Mouse (Mus musculus) heart, adult 18-20 months (tissue): ENCODE data around the gene Ntrk1. TPM values are rescaled to one million over a fixed set of nuclear protein-coding genes. Genes with fewer than 3 reads are reported as not detected.

ENCODE experiments used
- DNase-seq, 2 experiments: peaks; one replicate each; pipeline ENCODE4 v3.0.0; 2021 to 2022; ENCODE audit warnings: mixed read lengths in 1 of 2
- total RNA-seq, 2 experiments: library from RNA; stranded (reverse); gene quantifications; 2 replicates each; pipeline ENCODE4 v1.2.3; 2021

The Ntrk1 gene
- total RNA-seq, 2 experiments from 2014 or later, result 0.57 TPM; not detected in 1

- DNase-seq, result no peak
These were observed 42.4 kb downstream of the Ntrk1 start for GRCm38 (mm10) chr3:87752567-87752966.

- DNase-seq, result no peak
These were observed 45.0 kb downstream of the Ntrk1 start for GRCm38 (mm10) chr3:87749977-87750376.

- peak; percentile 71 to 79 for DNase-seq
These were observed 45.9 kb downstream of the Ntrk1 start for GRCm38 (mm10) chr3:87749036-87749435.

- no peak for DNase-seq
These were observed 46.5 kb downstream of the Ntrk1 start, which contains the start of gene Lrrc71 for GRCm38 (mm10) chr3:87748431-87748830. Gene Lrrc71 (minus strand): TSS chr3:87748625.

GRCm38 (mm10) chr3:87745036-87745659 is 49.8 kb downstream of the Ntrk1 start:
- DNase-seq, result no peak

- no peak for DNase-seq
These were observed 51.0 kb downstream of the Ntrk1 start for GRCm38 (mm10) chr3:87743927-87744326.

- no peak for DNase-seq
These were observed 52.2 kb downstream of the Ntrk1 start for GRCm38 (mm10) chr3:87742735-87743134.

GRCm38 (mm10) chr3:87742013-87742412 is 52.9 kb downstream of the Ntrk1 start:
- DNase-seq, result no peak

- DNase-seq, result no peak
These were observed 56.1 kb downstream of the Ntrk1 start for GRCm38 (mm10) chr3:87738906-87739305.

- no peak for DNase-seq
These were observed 59.6 kb downstream of the Ntrk1 start for GRCm38 (mm10) chr3:87735335-87735734.

GRCm38 (mm10) chr3:87733984-87734761 is 60.8 kb downstream of the Ntrk1 start:
- DNase-seq, result no peak

- DNase-seq, result no peak
These were observed 61.9 kb downstream of the Ntrk1 start for GRCm38 (mm10) chr3:87733098-87733497.

- no peak for DNase-seq
These were observed 66.3 kb downstream of the Ntrk1 start for GRCm38 (mm10) chr3:87728696-87729095.

Other genes with a start within 250 kb of the Ntrk1 start
- gene Arhgef11, start 177.6 kb downstream of the Ntrk1 start, total RNA-seq, result 10 to 100 TPM; 18.9 to 19.2 TPM
- under 1 TPM; 0.10 to 0.28 TPM for gene Lrrc71, start 46.5 kb downstream of the Ntrk1 start, total RNA-seq
- gene Insrr, start 1.8 kb upstream of the Ntrk1 start, total RNA-seq, result under 1 TPM in 1 of 2 experiments, not detected in 1; 0.10 TPM
- gene Pear1, start 29.1 kb upstream of the Ntrk1 start, total RNA-seq, result 10 to 100 TPM; 14.0 to 15.6 TPM
- 1 to 10 TPM in 1 of 2 experiments, under 1 TPM in 1; 0.17 to 1.2 TPM for gene Sh2d2a, start 51.6 kb upstream of the Ntrk1 start, total RNA-seq
- gene Prcc, start 90.4 kb upstream of the Ntrk1 start, total RNA-seq, result 10 to 100 TPM; 45.6 to 47.9 TPM
- gene Hdgf, start 111.2 kb upstream of the Ntrk1 start, total RNA-seq, result 100 to 1,000 TPM; 111 to 117 TPM
- 10 to 100 TPM; 75.0 to 77.9 TPM for gene Mrpl24, start 124.3 kb upstream of the Ntrk1 start, total RNA-seq
- 10 to 100 TPM; 10.8 to 11.5 TPM for gene Isg20l2, start 135.2 kb upstream of the Ntrk1 start, total RNA-seq
- 1 to 10 TPM; 4.8 to 5.1 TPM for gene Rrnad1, start 135.6 kb upstream of the Ntrk1 start, total RNA-seq
- not detected for gene Crabp2, start 153.5 kb upstream of the Ntrk1 start, total RNA-seq
- gene Nes, start 175.9 kb upstream of the Ntrk1 start, total RNA-seq, result 10 to 100 TPM; 12.5 to 24.8 TPM
- gene Bcan, start 205.1 kb upstream of the Ntrk1 start, total RNA-seq, result under 1 TPM in 1 of 2 experiments, not detected in 1; 0.32 TPM
- gene Hapln2, start 232.4 kb upstream of the Ntrk1 start, total RNA-seq, result not detected
- 10 to 100 TPM; 10.9 to 12.3 TPM for gene Gpatch4, start 247.9 kb upstream of the Ntrk1 start, total RNA-seq